Mouse (Mus musculus) testis, postnatal 10 days (tissue): ENCODE measurements around the gene Pou6f1.
"Not testable (repeated sequence)": the region's sequence is repeated elsewhere in the genome, so short reads cannot be mapped to it uniquely, and the experiment has no call there.

Experiments used
- DNase-seq: peaks from one replicate; pipeline ENCODE4 v3.0.0; 2021; ENCODE audit warnings: low spot score

The Pou6f1 gene

GRCm38 (mm10) chr15:100599276-100600046 lies at the start of gene Pou6f1:
Gene Pou6f1, minus strand, starts transcription at chr15:100599984.
- peak; percentile 73 for DNase-seq

GRCm38 (mm10) chr15:100646161-100646560 lies 46.4 kb upstream of the Pou6f1 start:
- no peak for DNase-seq

- no peak for DNase-seq
Observed at GRCm38 (mm10) chr15:100642451-100642850, 42.7 kb upstream of the Pou6f1 start.

- DNase-seq = no peak
Observed at GRCm38 (mm10) chr15:100641226-100641810, 41.5 kb upstream of the Pou6f1 start.

- no peak for DNase-seq
Observed at GRCm38 (mm10) chr15:100639972-100640750, 40.4 kb upstream of the Pou6f1 start.

GRCm38 (mm10) chr15:100637661-100638060 lies 37.9 kb upstream of the Pou6f1 start:
- DNase-seq = no peak

GRCm38 (mm10) chr15:100636700-100637501 lies 37.1 kb upstream of the Pou6f1 start, which contains the start of gene Smagp:
Gene Smagp, minus strand, starts transcription at chr15:100636940.
- peak; percentile 62 for DNase-seq

- DNase-seq = no peak
Observed at GRCm38 (mm10) chr15:100635851-100636645, 36.3 kb upstream of the Pou6f1 start.

GRCm38 (mm10) chr15:100635239-100635638 lies 35.5 kb upstream of the Pou6f1 start:
- no peak for DNase-seq

- DNase-seq = no peak
Observed at GRCm38 (mm10) chr15:100633341-100633740, 33.6 kb upstream of the Pou6f1 start.

GRCm38 (mm10) chr15:100632323-100632722 lies 32.5 kb upstream of the Pou6f1 start:
- no peak for DNase-seq

- DNase-seq = no peak
Observed at GRCm38 (mm10) chr15:100631454-100632170, 31.8 kb upstream of the Pou6f1 start.

- DNase-seq = no peak
Observed at GRCm38 (mm10) chr15:100630126-100630525, 30.3 kb upstream of the Pou6f1 start.

GRCm38 (mm10) chr15:100628797-100629196 lies 29.0 kb upstream of the Pou6f1 start:
- DNase-seq = no peak

GRCm38 (mm10) chr15:100627774-100628370 lies 28.1 kb upstream of the Pou6f1 start:
- no peak for DNase-seq

GRCm38 (mm10) chr15:100627287-100627686 lies 27.5 kb upstream of the Pou6f1 start:
- DNase-seq = peak; percentile 67

- DNase-seq = no peak
Observed at GRCm38 (mm10) chr15:100624435-100624834, 24.7 kb upstream of the Pou6f1 start.

GRCm38 (mm10) chr15:100623754-100624153 lies 24.0 kb upstream of the Pou6f1 start:
- DNase-seq = no peak

GRCm38 (mm10) chr15:100622164-100622563 lies 22.4 kb upstream of the Pou6f1 start:
- DNase-seq = no peak

GRCm38 (mm10) chr15:100621671-100622070 lies 21.9 kb upstream of the Pou6f1 start:
- DNase-seq = not testable (repeated sequence)
